Mouse (Mus musculus) hindbrain, embryonic 14.5 days (tissue): ENCODE results near the gene Phlda3. TPM values are rescaled to one million over a fixed set of nuclear protein-coding genes. Genes with fewer than 3 reads are reported as not detected.
A peak's percentile ranks its signal among the peaks of the same experiment; 100 is the strongest.

Experiments used
- ATAC-seq: fragments of 200-750 bp; cut with Nextera tagmentation; 2 replicates; pipeline ENCODE4 v1.8.0; 2017; ENCODE audit warnings: moderate number of reproducible peaks, mild to moderate bottlenecking, moderate TSS enrichment, moderate library complexity; ENCODE audit not compliant: low FRiP score
- DNase-seq: peaks from one replicate; pipeline ENCODE4 v3.0.0-alpha.2; 2015; ENCODE audit warnings: low spot score
- H3K27ac ChIP-seq: fragments of 300-500 bp; sonication (generic); 2 replicates; pipeline ENCODE4 v1.5.1; 2014; ENCODE audit warnings: mild to moderate bottlenecking, moderate library complexity
- H3K27me3 ChIP-seq: fragments of 300-500 bp; sonication (generic); 2 replicates; pipeline ENCODE4 v1.6.1; 2014; ENCODE audit warnings: mild to moderate bottlenecking, low read length, mixed read lengths; ENCODE audit not compliant: control insufficient read depth, insufficient read depth
- H3K36me3 ChIP-seq: fragments of 300-500 bp; sonication (generic); replicated peaks from 2 replicates; pipeline ENCODE4 v1.6.1; 2014; ENCODE audit not compliant: control insufficient read depth, insufficient read depth
- H3K4me1 ChIP-seq: fragments of 300-500 bp; sonication (generic); replicated peaks from 2 replicates; pipeline ENCODE4 v1.6.1; 2014; ENCODE audit warnings: antibody characterized with exemption, low read length, mixed read lengths; ENCODE audit not compliant: control insufficient read depth, insufficient read depth
- H3K4me2 ChIP-seq: fragments of 300-500 bp; sonication (generic); replicated peaks from 2 replicates; pipeline ENCODE4 v1.6.1; 2014; ENCODE audit warnings: mild to moderate bottlenecking, moderate library complexity
- H3K4me3 ChIP-seq: fragments of 300-500 bp; sonication (generic); replicated peaks from 2 replicates; pipeline ENCODE4 v1.5.1; 2014; ENCODE audit warnings: mild to moderate bottlenecking, low read length
- H3K9ac ChIP-seq: fragments of 300-500 bp; sonication (generic); 2 replicates; pipeline ENCODE4 v1.6.1; 2014
- H3K9me3 ChIP-seq: fragments of 300-500 bp; sonication (generic); 2 replicates; pipeline ENCODE4 v1.6.1; 2016; ENCODE audit warnings: low read length; ENCODE audit not compliant: control insufficient read depth
- WGBS: fragments of 180-500 bp; shearing (Covaris S2); extraction: QIAGEN DNeasy Blood & Tissue Kit; methylation state at CpG from one replicate; pipeline ENCODE4 v1.1.7; 2014; 5-methylcytosine and 5-hydroxymethylcytosine counted together
- polyA plus RNA-seq: library from polyadenylated mRNA; unstranded; fragments of >200 nt; fragmentation: Nextera tagmentation; extraction: Ambion mirVana; gene quantifications from 2 replicates; pipeline ENCODE4 v1.2.1, GENCODE M21; 2014

Gene Phlda3
- 38.5 and 38.7 TPM in 2 replicates for polyA plus RNA-seq

DNA sequence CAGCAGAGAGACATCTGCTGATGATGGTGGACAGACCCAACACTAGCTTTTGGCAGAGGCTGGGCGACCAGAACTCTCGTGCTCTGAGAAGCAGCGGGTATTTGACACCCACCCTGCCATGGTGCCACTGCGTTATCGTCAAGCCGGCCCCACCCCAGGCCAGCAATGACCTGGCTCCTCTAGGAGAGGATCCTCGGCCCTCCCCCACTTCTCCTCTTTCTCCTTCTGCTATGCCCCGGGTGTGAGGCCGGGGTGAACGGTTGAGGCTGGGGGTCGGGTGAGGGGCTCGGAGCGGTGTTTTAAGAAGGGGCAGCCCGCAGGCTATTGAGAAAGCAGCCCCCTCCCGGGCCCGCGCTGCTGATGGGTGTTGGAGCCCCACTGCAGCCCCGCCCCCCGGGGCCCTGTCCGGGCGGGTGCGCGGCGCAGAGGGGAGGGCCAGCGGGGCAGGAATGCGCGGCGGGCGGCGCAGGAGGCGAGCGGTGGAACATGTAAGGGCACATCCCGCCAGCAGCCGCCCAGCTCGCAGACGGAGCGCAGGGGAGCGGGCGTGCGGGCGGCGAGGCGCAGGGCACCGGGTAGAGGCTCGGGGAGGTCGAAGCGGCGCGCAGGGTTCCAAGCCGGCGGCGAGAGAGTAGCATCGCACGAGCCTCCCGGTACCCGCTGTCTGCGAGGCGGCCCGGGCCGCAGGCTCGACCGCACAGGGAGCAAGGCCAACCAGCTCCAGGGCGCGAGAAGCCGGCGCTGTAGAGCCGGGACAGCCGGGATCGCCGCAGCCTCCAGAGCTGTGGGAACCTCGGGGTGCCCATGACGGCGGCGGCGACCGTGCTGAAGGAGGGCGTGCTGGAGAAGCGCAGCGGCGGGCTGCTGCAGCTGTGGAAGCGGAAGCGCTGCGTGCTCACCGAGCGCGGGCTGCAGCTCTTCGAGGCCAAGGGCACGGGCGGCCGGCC, at the start of gene Phlda3:
Phlda3 (plus strand) TSS at position 475 of the 947 bp plus-strand sequence.
- Histone ChIP-seq H3K36me3 (no peaks in the 10 kb centered on the region), H3K4me3 (peak within 1 kb of the TSS; percentile 68), H3K4me2 (peak within 1 kb of the TSS; percentile 87), H3K9ac (peak within 1 kb of the TSS; percentile 85), H3K27me3 (peaks cover 7% of the 10 kb centered on the region; the same call in 1 of the 2 replicates), H3K9me3 (no peaks in the 10 kb centered on the region), H3K4me1 (peaks cover 7% of the 10 kb centered on the region), H3K27ac (peak within 1 kb of the TSS; percentile 59)
- ATAC-seq (peak; percentile 84), DNase-seq (peak; percentile 48)
- WGBS: under 1% methylated on average over 82 of the region's 90 CpGs

DNA sequence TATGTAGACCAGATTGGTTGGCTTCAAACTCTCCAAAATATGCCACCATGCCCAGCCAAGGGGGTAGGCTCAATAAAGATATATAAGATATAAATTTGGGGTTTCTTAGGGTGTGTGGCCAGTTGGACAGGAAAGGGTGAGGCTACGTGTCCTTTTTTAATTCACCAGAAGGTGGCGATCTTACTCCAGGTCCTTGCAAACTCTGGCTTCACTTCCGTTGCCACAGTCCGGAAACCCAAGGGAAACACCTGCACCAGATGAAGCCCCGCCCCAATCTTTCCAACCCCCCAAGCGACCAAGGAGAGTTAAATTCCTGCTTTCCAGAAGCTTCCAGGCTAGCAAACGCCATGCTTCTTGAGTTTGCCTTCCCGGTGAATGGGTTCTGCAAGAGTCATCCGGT, 46.4 kb upstream of the Phlda3 start:
- Histone ChIP-seq H3K9me3 (no peaks in the 10 kb centered on the region), H3K27me3 (no peaks in the 10 kb centered on the region), H3K9ac (no peak overlapping the region), H3K27ac (no peak overlapping the region), H3K4me1 (no peaks in the 10 kb centered on the region), H3K36me3 (no peaks in the 10 kb centered on the region), H3K4me2 (no peak overlapping the region), H3K4me3 (no peak overlapping the region)
- 20% methylated on average over 9 of the region's 9 CpGs for WGBS
- DNase-seq (peak; percentile 80), ATAC-seq (0 out of 2 replicates have a peak, but pooled peaks have one; percentile 34)

DNA sequence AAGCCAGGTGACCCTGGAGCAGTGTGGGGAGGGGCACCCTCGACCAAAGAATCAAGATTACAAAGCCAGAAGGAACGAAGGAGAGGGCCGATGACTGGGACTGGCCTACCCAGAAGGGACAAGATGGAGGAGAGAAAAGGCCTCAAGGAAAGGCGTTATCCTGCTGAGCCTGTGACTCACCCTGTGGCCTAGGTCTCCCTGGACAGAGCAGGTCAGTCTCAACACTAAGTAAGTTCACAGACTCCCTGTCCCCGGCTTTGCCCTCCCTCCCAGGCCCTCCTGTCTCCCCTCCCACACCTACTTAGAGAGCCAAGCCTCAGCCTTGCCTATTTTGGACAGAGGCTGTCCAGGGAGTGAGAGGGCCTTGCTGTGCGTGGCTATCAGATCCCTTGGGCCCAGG, 45.9 kb upstream of the Phlda3 start, which contains the start of gene Csrp1:
Csrp1 (plus strand) TSS at position 79 of the 400 bp plus-strand sequence.
- no peak within 1 kb of the TSS for H3K27ac ChIP-seq
- no peak within 1 kb of the TSS for H3K4me3 ChIP-seq
- H3K36me3 ChIP-seq: no peaks in the 10 kb centered on the region
- no peaks in the 10 kb centered on the region for H3K9me3 ChIP-seq
- H3K9ac ChIP-seq: no peak within 1 kb of the TSS
- no peaks in the 10 kb centered on the region for H3K27me3 ChIP-seq
- DNase-seq (no peak), ATAC-seq (no peak)
- WGBS: 76% methylated on average over 6 of the region's 6 CpGs
- no peaks in the 10 kb centered on the region for H3K4me1 ChIP-seq
- H3K4me2 ChIP-seq: no peak within 1 kb of the TSS

DNA sequence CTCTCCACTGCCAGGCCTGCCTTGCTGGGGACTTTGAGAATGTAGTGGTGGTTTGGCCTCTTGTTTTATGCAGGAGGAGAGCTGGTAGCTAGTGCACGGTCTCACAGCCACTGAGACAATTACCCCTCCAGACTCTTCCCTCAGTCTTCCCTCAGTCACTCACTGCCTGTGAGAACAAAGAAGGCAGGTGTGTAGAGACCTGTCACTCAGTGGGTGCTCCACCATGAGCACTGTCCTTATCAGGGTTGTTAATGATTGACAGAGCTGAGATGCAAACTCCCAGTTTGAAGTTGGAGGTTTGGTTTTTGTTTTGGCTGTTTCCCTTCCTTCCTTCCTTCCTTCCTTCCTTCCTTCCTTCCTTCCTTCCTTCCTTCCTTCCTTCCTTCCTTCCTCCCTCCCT, 42.9 kb upstream of the Phlda3 start:
- H3K9me3 ChIP-seq: no peaks in the 10 kb centered on the region
- no peaks in the 10 kb centered on the region for H3K4me1 ChIP-seq
- H3K27me3 ChIP-seq: no peaks in the 10 kb centered on the region
- WGBS: 52% methylated on average over 1 of the region's 1 CpGs
- H3K36me3 ChIP-seq: no peaks in the 10 kb centered on the region
- no peak overlapping the region for H3K4me2 ChIP-seq
- no peak overlapping the region for H3K27ac ChIP-seq
- DNase-seq: no peak
- no peak overlapping the region for H3K9ac ChIP-seq
- no peak for ATAC-seq
- no peak overlapping the region for H3K4me3 ChIP-seq

DNA sequence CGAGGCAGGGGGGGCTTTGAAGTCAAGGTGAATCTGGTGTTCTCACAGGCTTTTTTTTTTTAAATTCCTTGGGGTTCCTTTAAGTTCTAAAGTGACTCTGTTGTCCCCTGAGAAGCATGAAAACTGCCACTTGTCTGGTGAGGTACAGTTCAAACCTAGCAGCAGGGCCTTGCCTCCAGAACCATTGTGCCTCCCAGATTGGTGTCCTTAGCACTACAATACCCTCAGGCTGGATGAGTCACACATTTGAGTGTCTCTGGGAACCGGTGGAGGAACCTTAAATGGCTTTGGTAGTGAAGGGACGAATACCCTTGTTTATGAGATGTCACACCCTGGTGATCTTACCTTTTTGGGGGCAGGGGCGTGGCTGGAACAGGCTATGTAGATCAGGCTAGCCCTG, 41.8 kb upstream of the Phlda3 start:
- Histone ChIP-seq H3K4me1 (0 out of 2 replicates have a peak, but pooled peaks cover under 1% of the 10 kb centered on the region), H3K4me3 (no peak overlapping the region), H3K4me2 (no peak overlapping the region), H3K27ac (no peak overlapping the region), H3K9me3 (no peaks in the 10 kb centered on the region), H3K36me3 (no peaks in the 10 kb centered on the region), H3K9ac (no peak overlapping the region), H3K27me3 (no peaks in the 10 kb centered on the region)
- no peak for ATAC-seq
- WGBS: 70% methylated on average over 4 of the region's 4 CpGs
- DNase-seq: no peak

DNA sequence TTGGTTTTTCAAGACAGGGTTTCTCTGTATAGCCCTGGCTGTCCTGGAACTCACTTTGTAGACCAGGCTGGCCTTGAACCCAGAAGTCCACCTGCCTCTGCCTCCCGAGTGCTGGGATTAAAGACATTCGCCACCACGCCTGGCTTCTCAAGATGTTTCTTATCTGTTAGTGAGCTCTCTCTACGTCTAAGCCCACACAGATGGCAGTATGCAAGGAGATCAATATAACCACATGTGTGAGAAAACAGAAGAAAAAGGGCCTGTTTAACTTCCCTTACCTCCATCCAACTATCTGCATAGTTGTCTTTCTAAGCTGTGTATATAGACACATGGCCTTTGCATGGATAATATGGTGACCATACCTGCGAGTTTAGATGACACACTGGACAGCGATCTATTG, 40.6 kb upstream of the Phlda3 start:
- Histone ChIP-seq H3K27ac (no peak overlapping the region), H3K9ac (no peak overlapping the region), H3K36me3 (no peaks in the 10 kb centered on the region), H3K4me1 (peaks cover 8% of the 10 kb centered on the region), H3K9me3 (no peaks in the 10 kb centered on the region), H3K27me3 (no peaks in the 10 kb centered on the region), H3K4me3 (no peak overlapping the region), H3K4me2 (no peak overlapping the region)
- no peak for ATAC-seq
- WGBS: 93% methylated on average over 6 of the region's 6 CpGs
- no peak for DNase-seq

DNA sequence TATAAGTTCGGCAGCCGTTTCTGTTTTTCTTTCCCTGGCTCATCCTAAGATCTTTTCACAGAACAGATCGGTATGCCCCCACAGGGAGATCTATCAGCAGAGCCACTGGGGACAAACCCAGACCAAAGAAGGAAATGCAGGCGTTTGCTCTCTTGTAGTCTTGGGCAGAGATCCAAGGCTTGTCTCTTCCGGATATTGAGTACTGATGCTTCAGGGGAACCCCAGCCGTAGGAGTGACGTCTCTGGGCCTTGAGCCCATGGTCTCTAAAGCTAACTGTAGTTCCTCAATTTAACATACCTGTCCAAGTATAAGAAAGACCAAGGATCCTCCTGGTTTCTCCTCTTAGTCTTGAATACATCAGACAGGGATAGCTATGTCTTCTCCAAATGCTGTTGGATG, 40.0 kb upstream of the Phlda3 start:
- Histone ChIP-seq H3K36me3 (no peaks in the 10 kb centered on the region), H3K9me3 (no peaks in the 10 kb centered on the region), H3K4me1 (peaks cover 8% of the 10 kb centered on the region), H3K4me3 (no peak overlapping the region), H3K27me3 (no peaks in the 10 kb centered on the region), H3K9ac (no peak overlapping the region), H3K4me2 (no peak overlapping the region), H3K27ac (no peak overlapping the region)
- no peak for DNase-seq
- 64% methylated on average over 7 of the region's 7 CpGs for WGBS
- no peak for ATAC-seq

DNA sequence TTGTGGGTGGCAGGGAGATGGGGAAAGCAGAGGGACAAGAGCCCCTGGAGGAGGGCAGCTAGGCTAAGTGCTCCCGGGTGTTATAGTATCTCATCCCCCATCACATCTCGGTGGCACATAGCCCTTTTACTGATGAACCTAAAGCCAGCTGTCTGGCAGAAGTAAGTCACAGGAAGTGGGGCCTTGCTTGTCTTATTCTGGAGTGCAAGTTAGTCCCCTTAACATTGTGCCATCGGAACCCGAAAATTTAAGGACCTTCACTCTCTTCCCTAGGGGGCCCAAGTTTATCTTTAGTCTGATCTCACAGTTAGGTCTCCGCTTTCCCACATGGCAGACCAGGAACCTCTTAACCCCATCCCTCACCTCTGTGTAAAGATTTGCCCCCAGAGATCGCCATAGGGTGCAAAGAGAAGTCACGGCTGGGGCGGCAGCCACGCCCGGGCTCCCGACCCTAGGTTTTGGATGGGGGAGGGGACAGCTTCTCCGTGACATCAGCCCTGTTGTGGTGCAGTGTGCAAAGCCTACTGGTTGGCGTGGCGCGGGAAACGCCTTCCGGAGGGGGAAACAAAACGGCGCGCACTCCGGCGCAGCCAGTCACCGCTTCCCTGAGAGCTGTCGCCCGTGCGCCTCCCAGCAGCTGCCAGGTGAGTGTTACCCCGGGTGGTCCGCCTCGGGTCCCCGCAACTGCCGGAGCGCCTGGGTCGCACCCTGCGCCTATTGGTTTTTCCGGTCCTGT, 37.1 kb upstream of the Phlda3 start:
- no peaks in the 10 kb centered on the region for H3K9me3 ChIP-seq
- H3K27me3 ChIP-seq: no peaks in the 10 kb centered on the region
- peak overlapping the region; percentile 49 for H3K9ac ChIP-seq
- no peaks in the 10 kb centered on the region for H3K36me3 ChIP-seq
- peak overlapping the region; percentile 96 for H3K4me2 ChIP-seq
- peaks cover 25% of the 10 kb centered on the region for H3K4me1 ChIP-seq
- DNase-seq (peak; percentile 74), ATAC-seq (peak; percentile 85)
- H3K4me3 ChIP-seq: peak overlapping the region; percentile 44
- WGBS: 2% methylated on average over 35 of the region's 35 CpGs
- 0 out of 2 replicates have a peak overlapping the region, but pooled peaks have one; percentile 34 for H3K27ac ChIP-seq

DNA sequence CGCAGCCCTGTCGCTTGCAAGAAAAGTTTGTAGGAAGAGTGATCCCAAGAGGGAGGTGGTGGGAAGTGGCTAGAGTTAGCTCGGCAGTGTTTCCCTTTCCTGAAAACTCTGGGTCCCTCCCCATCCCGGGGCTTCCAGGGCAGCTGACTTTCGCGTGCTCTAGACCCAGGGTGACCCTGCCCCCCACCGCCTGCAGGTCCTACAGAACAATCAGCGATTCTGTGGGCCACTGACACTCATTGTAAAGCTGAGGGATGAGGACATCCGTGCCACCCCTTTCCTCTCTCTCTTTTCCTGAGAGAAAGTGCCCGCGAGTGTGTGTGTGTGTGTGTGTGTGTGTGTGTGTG, 36.6 kb upstream of the Phlda3 start:
- Histone ChIP-seq H3K4me3 (peak overlapping the region; percentile 44), H3K9ac (peak overlapping the region; percentile 49), H3K27me3 (no peaks in the 10 kb centered on the region), H3K4me2 (peak overlapping the region; percentile 96), H3K9me3 (no peaks in the 10 kb centered on the region), H3K36me3 (no peaks in the 10 kb centered on the region), H3K4me1 (peaks cover 31% of the 10 kb centered on the region), H3K27ac (0 out of 2 replicates have a peak overlapping the region, but pooled peaks have one; percentile 34)
- DNase-seq (no peak), ATAC-seq (peak; percentile 33; the same call in 1 of the 2 replicates)
- WGBS: 2% methylated on average over 11 of the region's 11 CpGs
